Comparison of ENCODE assay signal across 8 mouse cellular contexts in the genomic region with DNA sequence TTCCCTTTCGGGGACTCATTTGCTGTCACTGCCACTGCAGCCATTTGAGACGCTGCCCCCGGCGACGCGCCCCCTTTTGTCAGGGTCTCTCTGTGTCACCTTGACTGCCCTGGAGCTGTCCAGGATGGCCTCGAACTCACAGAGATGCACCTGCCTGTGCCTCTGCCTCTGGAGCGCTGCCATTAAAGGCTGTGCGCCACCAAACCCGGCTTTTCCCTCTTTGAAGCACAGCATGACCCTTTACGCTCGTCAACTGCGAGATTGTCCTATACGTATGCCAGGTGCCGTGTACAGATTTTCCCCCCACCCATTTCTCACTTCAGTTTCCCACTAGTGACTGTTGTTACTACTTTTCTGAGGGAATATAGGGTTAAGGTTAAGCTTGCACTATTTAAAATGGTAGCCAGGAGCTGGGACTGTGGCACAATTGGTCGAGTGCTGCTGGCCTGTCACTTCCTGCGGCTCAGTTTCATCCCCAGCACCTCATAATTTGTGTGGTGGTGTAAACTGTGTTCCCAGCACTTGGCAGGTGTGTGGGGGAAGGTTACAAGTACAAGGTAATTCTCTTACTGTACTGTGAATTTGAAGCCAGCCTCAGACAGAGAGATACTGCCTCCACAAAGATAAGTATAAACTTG. TPM values are rescaled to one million over a fixed set of nuclear protein-coding genes. Genes with fewer than 3 reads are reported as not detected.
DNase-seq lines count a peak whose midpoint lies in the region; ATAC-seq lines count a peak whose summit lies in the region.

No protein-coding gene starts in this region.

- H3K4me2 ChIP-seq in heart, embryonic 11.5 days, result peak overlapping the region; percentile 86
- H3K4me2 ChIP-seq in embryonic facial prominence, embryonic 14.5 days (ENCODE audit: low read depth, low read length), result peak overlapping the region; percentile 76
- H3K4me2 ChIP-seq in intestine, embryonic 14.5 days (ENCODE audit: low read length), result peak overlapping the region; percentile 50
- peak overlapping the region; percentile 93 for H3K4me2 ChIP-seq in midbrain, embryonic 11.5 days

- H3K27me3 ChIP-seq in heart, embryonic 11.5 days (ENCODE audit: control insufficient read depth, insufficient read depth, low read length), result no peaks in the 10 kb centered on the region
- H3K27me3 ChIP-seq in embryonic facial prominence, embryonic 14.5 days (replicated peaks; ENCODE audit: control insufficient read depth, insufficient read depth, low read length), result no peaks in the 10 kb centered on the region
- no peaks in the 10 kb centered on the region for H3K27me3 ChIP-seq in intestine, embryonic 14.5 days (replicated peaks; ENCODE audit: control insufficient read depth, insufficient read depth, low read length)
- H3K27me3 ChIP-seq in midbrain, embryonic 11.5 days (ENCODE audit: control insufficient read depth, insufficient read depth, low read length), result no peaks in the 10 kb centered on the region

- ATAC-seq in heart, embryonic 11.5 days (replicated peaks; ENCODE audit: insufficient number of reproducible peaks, low FRiP score, low TSS enrichment), result no peak
- ATAC-seq in embryonic facial prominence, embryonic 14.5 days (ENCODE audit: low read depth), result 0 out of 2 replicates have a peak, but pooled peaks have one; percentile 24
- no peak for ATAC-seq in intestine, embryonic 14.5 days (replicated peaks; ENCODE audit: low FRiP score, low TSS enrichment, low read depth)
- peak; percentile 19; the same call in 1 of the 2 replicates for ATAC-seq in midbrain, embryonic 11.5 days (ENCODE audit: low FRiP score)

- no peaks in the 10 kb centered on the region for H3K9me3 ChIP-seq in heart, embryonic 11.5 days (replicated peaks; ENCODE audit: control insufficient read depth, low read length)
- H3K9me3 ChIP-seq in embryonic facial prominence, embryonic 14.5 days (ENCODE audit: control insufficient read depth, low read length), result no peaks in the 10 kb centered on the region
- H3K9me3 ChIP-seq in intestine, embryonic 14.5 days (ENCODE audit: control insufficient read depth, low read length), result no peaks in the 10 kb centered on the region
- H3K9me3 ChIP-seq in midbrain, embryonic 11.5 days (ENCODE audit: control insufficient read depth, low read length), result no peaks in the 10 kb centered on the region

- H3K4me1 ChIP-seq in heart, embryonic 11.5 days (ENCODE audit: control insufficient read depth, insufficient read depth, low read length), result peaks cover 4% of the 10 kb centered on the region
- peaks cover 5% of the 10 kb centered on the region for H3K4me1 ChIP-seq in embryonic facial prominence, embryonic 14.5 days (ENCODE audit: control insufficient read depth, insufficient read depth, low read length)
- no peaks in the 10 kb centered on the region for H3K4me1 ChIP-seq in intestine, embryonic 14.5 days (replicated peaks; ENCODE audit: control insufficient read depth, insufficient read depth, low read length)
- peaks cover 5% of the 10 kb centered on the region for H3K4me1 ChIP-seq in midbrain, embryonic 11.5 days (ENCODE audit: control insufficient read depth, insufficient read depth, low read length)

- DNase-seq in heart, adult 9 months (ENCODE audit: low spot score in 2 of 2), result no peak
- peak; percentile 63 for DNase-seq in ES-CJ7 (ENCODE audit: low read depth, low spot score)
- DNase-seq in embryonic facial prominence, embryonic 14.5 days (ENCODE audit: low spot score), result no peak
- no peak for DNase-seq in intestine, embryonic 14.5 days (ENCODE audit: low spot score)
- no peak for DNase-seq in midbrain, embryonic 11.5 days (ENCODE audit: low spot score, missing footprints)
- peak; percentile 57 for DNase-seq in thymus, postnatal 14 days
- DNase-seq in ovary, adult 18-20 months (ENCODE audit: low spot score), result no peak

- peaks cover 7% of the 10 kb centered on the region for H3K36me3 ChIP-seq in heart, embryonic 11.5 days (ENCODE audit: control insufficient read depth, insufficient read depth, low read length)
- H3K36me3 ChIP-seq in embryonic facial prominence, embryonic 14.5 days (ENCODE audit: control insufficient read depth, insufficient read depth, low read length), result peaks cover 21% of the 10 kb centered on the region
- H3K36me3 ChIP-seq in intestine, embryonic 14.5 days (ENCODE audit: control insufficient read depth, insufficient read depth, low read length), result peaks cover 18% of the 10 kb centered on the region
- H3K36me3 ChIP-seq in midbrain, embryonic 11.5 days (ENCODE audit: control insufficient read depth, insufficient read depth, low read length), result no peaks in the 10 kb centered on the region

- H3K4me3 ChIP-seq in heart, embryonic 11.5 days (ENCODE audit: low read depth, low read length), result peak overlapping the region; percentile 97
- H3K4me3 ChIP-seq in embryonic facial prominence, embryonic 14.5 days (ENCODE audit: low read depth, low read length), result peak overlapping the region; percentile 86
- H3K4me3 ChIP-seq in intestine, embryonic 14.5 days (ENCODE audit: low read depth, low read length), result peak overlapping the region; percentile 97
- peak overlapping the region; percentile 96 for H3K4me3 ChIP-seq in midbrain, embryonic 11.5 days (ENCODE audit: low read depth, low read length)

- H3K27ac ChIP-seq in heart, embryonic 11.5 days (ENCODE audit: low read depth, low read length), result peak overlapping the region; percentile 70
- H3K27ac ChIP-seq in embryonic facial prominence, embryonic 14.5 days (replicated peaks; ENCODE audit: low read depth, low read length), result no peak overlapping the region
- H3K27ac ChIP-seq in intestine, embryonic 14.5 days (ENCODE audit: low read depth), result peak overlapping the region; percentile 38; the same call in 1 of the 2 replicates
- no peak overlapping the region for H3K27ac ChIP-seq in midbrain, embryonic 11.5 days (ENCODE audit: low read depth, low read length)

- 9% methylated on average over 17 of the region's 17 CpGs for WGBS in heart, embryonic 11.5 days (ENCODE audit: insufficient replicate concordance)
- 5% methylated on average over 17 of the region's 17 CpGs for WGBS in embryonic facial prominence, embryonic 14.5 days
- 6% methylated on average over 17 of the region's 17 CpGs for WGBS in intestine, embryonic 14.5 days
- 11% methylated on average over 17 of the region's 17 CpGs for WGBS in midbrain, embryonic 11.5 days

- peak overlapping the region; percentile 85 for H3K9ac ChIP-seq in heart, embryonic 11.5 days (ENCODE audit: low read depth, low read length)
- peak overlapping the region; percentile 86 for H3K9ac ChIP-seq in embryonic facial prominence, embryonic 14.5 days (ENCODE audit: low read depth, low read length)
- peak overlapping the region; percentile 83 for H3K9ac ChIP-seq in intestine, embryonic 14.5 days (ENCODE audit: low read length)
- H3K9ac ChIP-seq in midbrain, embryonic 11.5 days (ENCODE audit: low read length), result peak overlapping the region; percentile 82

RNA-seq across cellular contexts. Expression of gene Coq5, which starts 0.7 kb away (rescaled TPM):
- polyA plus RNA-seq in heart, embryonic 11.5 days (2014; fragmentation: Nextera tagmentation; extraction: Ambion mirVana), result 79.6 and 81.8 TPM in 2 replicates
- polyA plus RNA-seq in embryonic facial prominence, embryonic 14.5 days (2014; fragmentation: Nextera tagmentation; extraction: Ambion mirVana), result 39.0 and 41.9 TPM in 2 replicates
- 54.4 and 57.6 TPM in 2 replicates for polyA plus RNA-seq in intestine, embryonic 14.5 days (2014; fragmentation: Nextera tagmentation; extraction: Ambion mirVana)
- polyA plus RNA-seq in midbrain, embryonic 11.5 days (2014; fragmentation: Nextera tagmentation; extraction: Ambion mirVana), result 58.6 and 59.1 TPM in 2 replicates

RNA-seq across cellular contexts. Expression of gene Rnf10, which starts 7.5 kb away (rescaled TPM):
- 58.0 and 77.3 TPM in 2 replicates for polyA plus RNA-seq in heart, embryonic 11.5 days (2014; fragmentation: Nextera tagmentation; extraction: Ambion mirVana)
- polyA plus RNA-seq in embryonic facial prominence, embryonic 14.5 days (2014; fragmentation: Nextera tagmentation; extraction: Ambion mirVana), result 77.2 and 79.1 TPM in 2 replicates
- 67.5 and 69.6 TPM in 2 replicates for polyA plus RNA-seq in intestine, embryonic 14.5 days (2014; fragmentation: Nextera tagmentation; extraction: Ambion mirVana)
- 84.6 and 85.0 TPM in 2 replicates for polyA plus RNA-seq in midbrain, embryonic 11.5 days (2014; fragmentation: Nextera tagmentation; extraction: Ambion mirVana)

RNA-seq across cellular contexts. Expression of gene Dynll1, which starts 20.6 kb away (rescaled TPM):
- 1,523 and 1,540 TPM in 2 replicates for polyA plus RNA-seq in heart, embryonic 11.5 days (2014; fragmentation: Nextera tagmentation; extraction: Ambion mirVana)
- polyA plus RNA-seq in embryonic facial prominence, embryonic 14.5 days (2014; fragmentation: Nextera tagmentation; extraction: Ambion mirVana), result 1,629 and 1,828 TPM in 2 replicates
- 1,564 and 1,605 TPM in 2 replicates for polyA plus RNA-seq in intestine, embryonic 14.5 days (2014; fragmentation: Nextera tagmentation; extraction: Ambion mirVana)
- polyA plus RNA-seq in midbrain, embryonic 11.5 days (2014; fragmentation: Nextera tagmentation; extraction: Ambion mirVana), result 1,577 and 1,606 TPM in 2 replicates

RNA-seq across cellular contexts. Expression of gene Pop5, which starts 44.5 kb away (rescaled TPM):
- 86.9 and 90.6 TPM in 2 replicates for polyA plus RNA-seq in heart, embryonic 11.5 days (2014; fragmentation: Nextera tagmentation; extraction: Ambion mirVana)
- polyA plus RNA-seq in embryonic facial prominence, embryonic 14.5 days (2014; fragmentation: Nextera tagmentation; extraction: Ambion mirVana), result 82.6 and 95.5 TPM in 2 replicates
- polyA plus RNA-seq in intestine, embryonic 14.5 days (2014; fragmentation: Nextera tagmentation; extraction: Ambion mirVana), result 134 and 140 TPM in 2 replicates
- 91.0 and 98.7 TPM in 2 replicates for polyA plus RNA-seq in midbrain, embryonic 11.5 days (2014; fragmentation: Nextera tagmentation; extraction: Ambion mirVana)

RNA-seq across cellular contexts. Expression of gene Srsf9, which starts 46.8 kb away (rescaled TPM):
- 140 and 149 TPM in 2 replicates for polyA plus RNA-seq in heart, embryonic 11.5 days (2014; fragmentation: Nextera tagmentation; extraction: Ambion mirVana)
- polyA plus RNA-seq in embryonic facial prominence, embryonic 14.5 days (2014; fragmentation: Nextera tagmentation; extraction: Ambion mirVana), result 203 and 230 TPM in 2 replicates
- polyA plus RNA-seq in intestine, embryonic 14.5 days (2014; fragmentation: Nextera tagmentation; extraction: Ambion mirVana), result 226 and 231 TPM in 2 replicates
- polyA plus RNA-seq in midbrain, embryonic 11.5 days (2014; fragmentation: Nextera tagmentation; extraction: Ambion mirVana), result 362 and 376 TPM in 2 replicates

Comparison
In these comparisons a context has a peak if more than half of its experiments do, and no peak if none do; other contexts are left out.
1. ATAC-seq: peak in embryonic facial prominence, embryonic 14.5 days (single experiment) and midbrain, embryonic 11.5 days (single experiment); none in heart, embryonic 11.5 days (single experiment) and intestine, embryonic 14.5 days (single experiment).
2. H3K27ac ChIP-seq: peak in heart, embryonic 11.5 days (single experiment) and intestine, embryonic 14.5 days (single experiment); none in embryonic facial prominence, embryonic 14.5 days (single experiment) and midbrain, embryonic 11.5 days (single experiment).
3. DNase-seq: peak in ES-CJ7 (single experiment) and thymus, postnatal 14 days (single experiment); none in heart, adult 9 months (0 of 2), embryonic facial prominence, embryonic 14.5 days (single experiment), intestine, embryonic 14.5 days (single experiment), midbrain, embryonic 11.5 days (single experiment) and ovary, adult 18-20 months (single experiment).
4. Peak in every context shown above with its lines, with median percentiles within 50 percentile points of each other: H3K4me2 ChIP-seq, H3K4me3 ChIP-seq and H3K9ac ChIP-seq.